Mouse (Mus musculus): ENCODE data around the gene S1pr4.

S1pr4 gene

DNA sequence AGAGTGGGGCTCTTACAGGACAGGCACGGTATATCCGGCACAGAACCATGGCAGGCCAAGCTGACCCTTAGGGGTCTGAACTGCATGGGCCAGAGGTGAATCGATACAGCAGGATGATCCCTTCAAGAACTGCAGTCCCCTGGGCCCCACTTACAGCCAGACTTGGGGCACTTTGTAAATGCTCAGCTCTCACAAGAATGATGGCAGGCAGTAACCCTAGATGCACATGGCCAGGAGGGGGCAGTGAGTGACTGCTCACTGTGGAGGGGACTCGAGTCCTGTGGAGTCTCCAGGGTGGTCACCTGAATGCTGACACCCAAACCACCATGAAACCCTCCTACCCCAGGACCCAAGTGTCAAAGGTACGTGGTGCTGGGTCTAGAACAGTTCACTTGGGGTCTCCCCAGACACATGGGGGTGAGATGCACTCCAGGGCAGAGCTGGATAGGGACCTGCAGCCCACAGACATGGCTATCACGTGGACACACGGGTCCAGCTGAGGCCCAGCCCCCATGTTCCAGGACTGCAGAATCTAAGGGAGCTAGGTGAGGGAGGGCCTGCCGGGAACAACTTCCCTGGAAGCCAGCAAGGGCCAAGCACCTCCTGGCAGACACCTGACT lies 6.2 kb downstream of the S1pr4 start:
- no peak for DNase-seq

GRCm38 (mm10) chr10:81492606-81493240 lies 7.2 kb downstream of the S1pr4 start:
- DNase-seq = no peak

- DNase-seq = no peak
These were observed 8.9 kb downstream of the S1pr4 start for GRCm38 (mm10) chr10:81491018-81491417.

GRCm38 (mm10) chr10:81489941-81490340 lies 10.0 kb downstream of the S1pr4 start:
- no peak for DNase-seq

DNA sequence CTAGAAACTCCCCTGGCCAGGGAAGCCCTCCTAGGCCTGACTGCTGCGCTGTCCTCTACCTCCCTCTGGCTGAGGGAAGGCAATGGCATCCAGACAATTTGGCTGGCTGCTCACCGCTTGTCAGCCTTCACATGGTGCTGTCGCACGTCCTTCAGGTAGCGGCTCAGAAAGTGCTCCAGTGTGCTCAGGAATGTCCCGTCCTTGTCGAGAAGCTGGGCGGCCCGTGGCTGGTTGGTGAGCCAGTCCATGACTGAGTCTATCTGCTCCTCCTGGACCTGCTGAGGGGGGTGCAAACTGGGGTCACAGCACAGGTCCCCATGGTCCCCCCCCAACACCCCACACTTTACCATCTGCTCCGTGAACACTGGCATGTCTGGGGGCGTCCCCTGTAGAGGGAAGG lies 11.9 kb downstream of the S1pr4 start:
- DNase-seq = no peak

- DNase-seq = no peak
These were observed 13.4 kb downstream of the S1pr4 start for GRCm38 (mm10) chr10:81486496-81486895.

- no peak for DNase-seq
These were observed 14.4 kb downstream of the S1pr4 start for GRCm38 (mm10) chr10:81485479-81486018.

GRCm38 (mm10) chr10:81485060-81485449 lies 14.9 kb downstream of the S1pr4 start:
- DNase-seq = no peak

DNA sequence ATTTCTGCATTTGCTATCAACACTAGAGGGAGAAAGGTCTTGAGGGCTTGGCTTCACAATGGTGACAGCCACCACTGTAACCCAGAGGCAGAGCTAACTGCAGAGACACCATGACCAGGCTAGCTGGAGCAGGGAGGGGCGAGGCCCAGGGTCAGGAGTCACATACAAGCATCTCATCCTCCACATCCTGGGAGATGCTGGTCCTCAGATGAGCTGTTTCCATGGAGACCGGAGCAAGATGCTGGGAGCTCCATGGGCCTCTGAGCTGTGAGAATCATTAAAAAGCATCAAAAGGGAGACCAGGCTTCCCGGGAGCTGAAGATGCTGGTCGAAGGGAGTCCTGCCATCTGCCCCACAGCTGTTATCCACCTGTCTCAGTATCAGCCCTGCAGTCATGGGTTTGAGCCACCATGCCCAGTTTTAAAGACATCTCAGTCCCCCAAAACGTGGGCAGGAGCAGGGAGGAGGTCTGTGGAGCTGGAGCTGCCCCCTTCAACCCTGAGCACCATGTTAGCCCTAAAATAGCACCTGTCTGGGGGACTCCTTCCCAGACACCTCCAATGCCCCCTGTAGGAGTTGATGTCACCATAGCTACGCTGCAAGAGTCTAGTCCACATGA lies 15.4 kb downstream of the S1pr4 start:
- DNase-seq = no peak

GRCm38 (mm10) chr10:81483983-81484382 lies 15.9 kb downstream of the S1pr4 start:
- no peak for DNase-seq

- DNase-seq = no peak
These were observed 17.4 kb downstream of the S1pr4 start, which contains the start of gene Celf5 for GRCm38 (mm10) chr10:81482533-81482889. Gene Celf5 (minus strand): TSS chr10:81482709.

GRCm38 (mm10) chr10:81481605-81482532 lies 18.1 kb downstream of the S1pr4 start:
- no peak for DNase-seq

GRCm38 (mm10) chr10:81474461-81474860 lies 25.5 kb downstream of the S1pr4 start:
- DNase-seq = no peak

DNA sequence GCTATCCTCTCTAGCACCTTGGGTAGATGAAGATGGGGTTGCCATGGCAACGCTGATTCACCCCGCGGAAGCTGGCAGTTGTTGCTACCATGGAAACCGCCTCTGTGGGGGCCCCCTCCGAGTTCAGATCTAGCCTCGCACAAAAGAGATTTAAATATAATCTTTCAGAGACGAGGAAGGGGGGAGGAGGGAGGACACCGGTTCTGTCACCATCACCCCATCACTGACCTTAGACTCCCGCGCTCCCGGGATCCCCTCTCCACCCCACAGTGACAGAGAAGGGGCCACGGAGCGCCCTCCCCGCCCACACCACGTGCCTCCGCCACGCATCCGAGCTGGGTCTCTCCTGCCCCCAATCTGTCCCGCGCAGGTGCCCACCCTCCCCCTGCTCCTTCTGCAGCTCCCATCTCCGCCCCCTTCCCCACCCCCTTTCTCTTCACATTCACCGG lies 26.9 kb downstream of the S1pr4 start:
- DNase-seq = no peak

DNA sequence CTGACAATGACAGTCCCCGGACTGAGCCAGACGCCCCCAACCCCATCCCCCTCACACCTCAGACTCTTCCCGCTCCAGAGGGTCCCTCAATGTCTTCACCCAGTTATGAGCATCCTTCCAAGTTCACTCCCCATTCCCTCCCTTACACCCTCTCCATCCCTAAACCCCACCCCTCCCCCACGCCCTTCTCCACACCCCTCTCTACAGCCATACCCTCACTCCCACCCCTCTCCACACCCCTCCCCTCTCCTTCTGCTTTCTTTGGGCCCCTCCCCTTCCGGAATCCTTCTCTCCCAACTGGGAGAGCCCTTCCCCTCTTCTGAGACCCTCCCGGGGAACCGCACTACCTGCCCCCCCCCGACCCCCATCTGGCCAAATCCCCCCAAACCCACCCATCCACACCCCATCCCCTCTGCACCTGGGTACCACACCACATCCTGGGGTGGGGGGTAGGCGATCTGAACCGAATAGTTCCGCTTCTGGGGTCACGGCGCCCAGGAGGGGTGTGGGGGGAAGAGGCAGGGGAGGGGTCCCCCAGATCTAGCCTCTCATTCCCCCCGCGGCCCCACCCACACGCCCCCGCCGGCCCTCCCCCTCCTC lies 27.4 kb downstream of the S1pr4 start:
- no peak for DNase-seq

DNA sequence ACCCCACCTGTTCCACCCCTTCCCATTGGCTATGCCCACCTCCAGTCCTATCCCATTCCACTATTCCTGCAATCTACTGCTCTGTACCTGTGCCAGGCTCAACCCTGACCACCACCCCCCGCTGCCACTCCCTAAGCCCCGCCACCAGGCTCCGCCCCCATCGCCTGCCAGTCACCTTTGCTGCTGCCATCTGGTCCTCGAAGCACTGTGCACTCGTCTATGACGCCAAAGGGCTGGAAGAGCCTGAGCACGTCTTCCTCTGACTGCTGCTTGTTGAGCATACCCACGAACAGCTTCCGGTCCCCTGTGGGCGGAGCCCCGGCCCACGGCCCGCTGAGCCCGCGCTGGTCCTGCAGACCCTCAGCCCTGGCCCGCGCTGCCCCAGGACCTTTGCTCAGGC lies 29.5 kb downstream of the S1pr4 start:
- DNase-seq = no peak

- DNase-seq = no peak
These were observed 30.7 kb downstream of the S1pr4 start for GRCm38 (mm10) chr10:81469253-81469652.

DNA sequence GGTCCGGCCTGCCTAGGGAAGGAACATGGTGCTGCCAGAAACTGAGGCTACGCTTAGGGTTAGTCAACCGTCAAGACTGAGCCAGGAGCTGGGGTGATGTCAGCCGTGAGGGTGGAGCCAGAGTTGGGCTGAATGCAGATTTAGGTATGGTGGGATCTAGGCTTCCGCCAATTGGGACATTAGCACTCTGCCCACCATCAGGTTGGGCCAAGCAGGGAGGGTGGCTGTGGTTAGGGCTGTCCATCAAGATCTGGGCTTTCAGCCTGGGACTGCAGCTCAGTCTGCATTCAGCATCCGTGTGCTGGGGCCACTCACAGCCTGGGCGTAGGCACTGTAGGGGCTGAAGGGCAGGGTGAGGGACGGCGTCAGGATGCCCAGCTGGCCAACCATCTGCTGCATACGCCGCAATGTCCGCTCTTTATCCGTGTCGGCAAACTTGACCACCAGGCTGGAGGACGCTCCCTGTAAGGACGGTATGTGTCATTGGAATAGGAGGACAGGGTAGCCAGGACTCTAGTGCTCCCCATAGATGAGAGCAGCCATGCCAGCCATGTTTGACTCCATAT lies 32.2 kb downstream of the S1pr4 start:
- no peak for DNase-seq

- no peak for DNase-seq
These were observed 33.1 kb downstream of the S1pr4 start for GRCm38 (mm10) chr10:81466881-81467280.

GRCm38 (mm10) chr10:81466066-81466465 lies 33.9 kb downstream of the S1pr4 start:
- DNase-seq = no peak

DNA sequence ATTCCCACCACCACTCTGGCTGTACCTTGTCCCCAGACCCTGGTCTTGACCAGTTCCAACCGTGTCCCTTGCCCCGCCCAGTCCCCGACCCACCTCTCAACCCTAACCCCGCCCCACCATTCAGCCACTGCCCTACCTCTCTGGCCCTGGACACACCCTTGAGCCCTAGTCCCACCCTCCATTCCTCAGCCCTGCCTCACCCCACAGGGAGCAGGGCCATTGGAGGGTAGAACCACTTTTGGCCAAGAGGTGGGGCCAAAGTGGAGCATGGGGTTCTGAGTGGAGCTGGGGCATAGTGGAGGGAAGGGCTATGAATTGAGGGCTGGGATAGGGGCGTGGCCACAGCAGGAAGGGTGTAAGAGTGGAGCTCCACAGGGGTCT lies 34.7 kb downstream of the S1pr4 start:
- DNase-seq = no peak

Data from kidney, adult 9 months (tissue).